Mouse (Mus musculus) lung, adult 2 months (tissue): Measurements from ENCODE around the gene Hyal3. TPM values are rescaled to one million over a fixed set of nuclear protein-coding genes. Genes with fewer than 3 reads are reported as not detected.

ENCODE experiments used
- DNase-seq: peaks from one replicate; pipeline ENCODE4 v3.0.0; 2022
- H3K4me1 ChIP-seq: fragments of 200-500 bp; 2 replicates; pipeline ENCODE4 v1.6.1; 2011; ENCODE audit warnings: low read length; ENCODE audit not compliant: control insufficient read depth, insufficient read depth
- H3K4me3 ChIP-seq: fragments of 200-500 bp; replicated peaks from 2 replicates; pipeline ENCODE3; 2011; ENCODE audit warnings: low read depth, mild to moderate bottlenecking, control low read depth, low read length; ENCODE audit errors: extremely low read depth
- CTCF ChIP-seq: fragments of 200-500 bp; IDR thresholded peaks from 2 replicates; pipeline ENCODE4 v1.5.1; 2011; ENCODE audit warnings: mild to moderate bottlenecking, low read length, control low read depth; ENCODE audit not compliant: insufficient read depth
- POLR2A ChIP-seq: fragments of 200-500 bp; IDR thresholded peaks from 2 replicates; pipeline ENCODE4 v1.6.1; 2011; ENCODE audit warnings: low read depth, mild to moderate bottlenecking, control low read depth, low read length, borderline replicate concordance; ENCODE audit errors: extremely low read depth
- WGBS: fragments of 180-500 bp; shearing (Covaris S2); methylation state at CpG from one replicate; pipeline ENCODE4 v1.1.7; 2018; 5-methylcytosine and 5-hydroxymethylcytosine counted together
- polyA plus RNA-seq: library from polyadenylated mRNA; depleted of rRNA; stranded (reverse); fragments of >200 nt; gene quantifications from 2 replicates; pipeline ENCODE4 v1.2.3, GENCODE M21; 2012; rRNA removed

Hyal3 gene
- polyA plus RNA-seq, 1 experiment: 1.7 TPM

GRCm38 (mm10) chr9:107630576-107630975 lies 50.0 kb downstream of the Hyal3 start:
- H3K4me1 ChIP-seq: peaks cover 66% of the 10 kb centered on the region
- DNase-seq: peak; percentile 13
- WGBS: 9% methylated on average over 4 of the region's 4 CpGs
- H3K4me3 ChIP-seq: no peak overlapping the region
- TF ChIP-seq POLR2A (no peak), CTCF (no peak)

- Histone ChIP-seq H3K4me3 (no peak overlapping the region), H3K4me1 (peaks cover 65% of the 10 kb centered on the region)
- no peak for DNase-seq
- 45% methylated on average over 9 of the region's 9 CpGs for WGBS
- TF ChIP-seq POLR2A: no peak
- no peak for TF ChIP-seq CTCF
Measured at GRCm38 (mm10) chr9:107631311-107631826, 50.8 kb downstream of the Hyal3 start.

- WGBS: 80% methylated on average over 8 of the region's 8 CpGs
- DNase-seq: no peak
- H3K4me3 ChIP-seq: no peak overlapping the region
- no peak for TF ChIP-seq CTCF
- no peak for TF ChIP-seq POLR2A
- H3K4me1 ChIP-seq: peaks cover 60% of the 10 kb centered on the region
Measured at GRCm38 (mm10) chr9:107631861-107632260, 51.2 kb downstream of the Hyal3 start.

- H3K4me3 ChIP-seq: peak overlapping the region; percentile 87
- 15% methylated on average over 6 of the region's 6 CpGs for WGBS
- TF ChIP-seq POLR2A (peak; percentile 20; the same call in 1 of the 2 replicates), CTCF (no peak)
- peak; percentile 60 for DNase-seq
- H3K4me1 ChIP-seq: peaks cover 58% of the 10 kb centered on the region
Measured at GRCm38 (mm10) chr9:107632478-107632877, 51.9 kb downstream of the Hyal3 start.

GRCm38 (mm10) chr9:107633091-107633660 lies 52.6 kb downstream of the Hyal3 start:
- TF ChIP-seq CTCF (no peak), POLR2A (peak; percentile 83; the same call in 1 of the 2 replicates)
- Histone ChIP-seq H3K4me1 (peaks cover 51% of the 10 kb centered on the region), H3K4me3 (peak overlapping the region; percentile 87)
- DNase-seq: peak; percentile 83
- 1% methylated on average over 33 of the region's 33 CpGs for WGBS

GRCm38 (mm10) chr9:107633661-107634405 lies 53.2 kb downstream of the Hyal3 start:
- DNase-seq: no peak
- Histone ChIP-seq H3K4me3 (peak overlapping the region; percentile 87), H3K4me1 (peaks cover 45% of the 10 kb centered on the region)
- TF ChIP-seq CTCF: no peak
- TF ChIP-seq POLR2A: 0 out of 2 replicates have a peak, but pooled peaks have one; percentile 6
- WGBS: under 1% methylated on average over 15 of the region's 15 CpGs

- TF ChIP-seq POLR2A (no peak), CTCF (no peak)
- Histone ChIP-seq H3K4me3 (peak overlapping the region; percentile 87), H3K4me1 (peaks cover 36% of the 10 kb centered on the region)
- no peak for DNase-seq
- WGBS: under 1% methylated on average over 35 of the region's 35 CpGs
Measured at GRCm38 (mm10) chr9:107634406-107635278, 54.0 kb downstream of the Hyal3 start.

GRCm38 (mm10) chr9:107635279-107636028 lies 54.8 kb downstream of the Hyal3 start, which contains the start of gene Gnai2:
Gene Gnai2 (minus strand): TSS chr9:107635367.
- Histone ChIP-seq H3K4me1 (peaks cover 31% of the 10 kb centered on the region), H3K4me3 (peak within 1 kb of the TSS; percentile 87)
- TF ChIP-seq POLR2A (peak; percentile 79), CTCF (no peak)
- WGBS: 5% methylated on average over 38 of the region's 38 CpGs
- DNase-seq: peak; percentile 98

Other genes starting within 250 kb of the Hyal3 start
- 16.9 and 21.0 TPM in 2 replicates for gene Hemk1, start 242.5 kb upstream of the Hyal3 start, polyA plus RNA-seq
- 0.34 and 1.1 TPM in 2 replicates for gene 6430571L13Rik, start 240.2 kb upstream of the Hyal3 start, polyA plus RNA-seq
- 0.72 and 1.2 TPM in 2 replicates for gene Cacna2d2, start 181.2 kb upstream of the Hyal3 start, polyA plus RNA-seq
- gene Tmem115, start 46.9 kb upstream of the Hyal3 start, polyA plus RNA-seq: 57.6 and 59.4 TPM in 2 replicates
- 35.6 and 37.1 TPM in 2 replicates for gene Cyb561d2, start 38.6 kb upstream of the Hyal3 start, polyA plus RNA-seq
- gene Nprl2, start 38.6 kb upstream of the Hyal3 start, polyA plus RNA-seq: 24.8 and 31.3 TPM in 2 replicates
- gene Zmynd10, start 33.5 kb upstream of the Hyal3 start, polyA plus RNA-seq: 12.8 and 13.2 TPM in 2 replicates
- 43.7 and 45.5 TPM in 2 replicates for gene Rassf1, start 29.3 kb upstream of the Hyal3 start, polyA plus RNA-seq
- gene Tusc2, start 17.6 kb upstream of the Hyal3 start, polyA plus RNA-seq: 46.0 and 46.7 TPM in 2 replicates
- gene Hyal2, start 12.9 kb upstream of the Hyal3 start, polyA plus RNA-seq: 235 and 342 TPM in 2 replicates
- 19.6 and 26.5 TPM in 2 replicates for gene Hyal1, start 3.9 kb upstream of the Hyal3 start, polyA plus RNA-seq
- 87.8 and 91.9 TPM in 2 replicates for gene Naa80, start 1.9 kb upstream of the Hyal3 start, polyA plus RNA-seq
- gene Ifrd2, start 6.8 kb downstream of the Hyal3 start, polyA plus RNA-seq: 41.5 and 41.8 TPM in 2 replicates
- 81.0 and 95.6 TPM in 2 replicates for gene Sema3b, start 28.4 kb downstream of the Hyal3 start, polyA plus RNA-seq
- 844 and 991 TPM in 2 replicates for gene Gnai2, start 54.5 kb downstream of the Hyal3 start, polyA plus RNA-seq
- gene Slc38a3, start 88.7 kb downstream of the Hyal3 start, polyA plus RNA-seq: 1.8 and 16.1 TPM in 2 replicates
- 0.09 and 0.20 TPM in 2 replicates for gene Gnat1, start 98.9 kb downstream of the Hyal3 start, polyA plus RNA-seq
- 318 and 413 TPM in 2 replicates for gene Sema3f, start 129.7 kb downstream of the Hyal3 start, polyA plus RNA-seq
- 54.0 and 77.1 TPM in 2 replicates for gene Rbm5, start 190.2 kb downstream of the Hyal3 start, polyA plus RNA-seq